ENCODE assay signal across 10 mouse cellular contexts in the genomic region with DNA sequence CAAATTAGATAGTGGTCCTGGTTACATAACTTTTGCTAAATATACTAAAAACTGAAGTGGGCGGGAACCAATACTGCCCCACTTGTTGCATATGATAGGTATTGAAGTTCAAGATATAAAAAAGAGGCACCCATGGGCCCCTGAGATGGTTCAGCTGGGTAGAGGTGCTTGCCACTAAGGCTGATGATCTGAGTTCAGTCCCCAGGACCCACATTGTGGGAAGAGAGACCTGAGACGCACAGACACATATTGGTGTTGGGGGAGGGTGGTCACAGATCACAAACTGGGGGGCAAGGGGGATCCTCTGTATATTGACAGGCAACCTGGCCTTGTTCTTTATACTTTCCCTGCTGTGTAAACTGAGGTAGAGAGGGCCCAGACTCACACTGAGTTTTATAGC. TPM values are rescaled to one million over a fixed set of nuclear protein-coding genes. Genes with fewer than 3 reads are reported as not detected.
DNase-seq lines count a peak whose midpoint lies in the region; ATAC-seq and TF ChIP-seq lines count a peak whose summit lies in the region.
"Had no signal": no experiment of that assay in that cellular context is flagged by ENCODE, and none has a peak within 500 bp of the region (broad histone marks: within the 10 kb centered on the region; RNA-seq: fewer than 3 reads in every experiment).

No protein-coding gene starts in this region.

- peak overlapping the region; percentile 99; the same call in 1 of the 2 replicates for H3K27ac ChIP-seq in hindbrain, embryonic 10.5 days
- no peak overlapping the region for H3K27ac ChIP-seq in hindbrain, embryonic 11.5 days (ENCODE audit: low read depth, low read length)
- no peak overlapping the region for H3K27ac ChIP-seq in CH12.LX (ENCODE audit: insufficient read depth, low read depth)
- no peak overlapping the region for H3K27ac ChIP-seq in forebrain, embryonic 12.5 days
- no peak overlapping the region for H3K27ac ChIP-seq in limb, embryonic 12.5 days

- peaks cover 19% of the 10 kb centered on the region for H3K79me2 ChIP-seq in CH12.LX (replicated peaks; ENCODE audit: control insufficient read depth, extremely low read depth, insufficient read depth, poor library complexity, severe bottlenecking)

- H3K4me3 ChIP-seq in hindbrain, embryonic 10.5 days = peak overlapping the region; percentile 88
- no peak overlapping the region for H3K4me3 ChIP-seq in hindbrain, embryonic 11.5 days (ENCODE audit: low read depth, low read length)
- H3K4me3 ChIP-seq in CH12.LX (replicated peaks in 1 of 3; ENCODE audit: low read depth in 2 of 3, low read length in 2 of 3, poor library complexity in 1 of 3) = peak overlapping the region in 1 of 3 experiments; percentile 88
- 0 out of 2 replicates have a peak overlapping the region, but pooled peaks have one; percentile 1 for H3K4me3 ChIP-seq in forebrain, embryonic 12.5 days (replicated peaks)
- peak overlapping the region; percentile 82; the same call in 1 of the 2 replicates for H3K4me3 ChIP-seq in limb, embryonic 12.5 days (replicated peaks)

- no peak for TF ChIP-seq POLR2A in CH12.LX (IDR thresholded peaks at IDR 0.05; ENCODE audit: low read depth, low read length)

- peaks cover 47% of the 10 kb centered on the region for H3K36me3 ChIP-seq in hindbrain, embryonic 10.5 days
- peaks cover 10% of the 10 kb centered on the region for H3K36me3 ChIP-seq in hindbrain, embryonic 11.5 days (ENCODE audit: control insufficient read depth, insufficient read depth, low read length)
- peaks cover 29 to 43% of the 10 kb centered on the region in 2 experiments for H3K36me3 ChIP-seq in CH12.LX (replicated peaks in 1 of 2; ENCODE audit: control insufficient read depth in 1 of 2, insufficient read depth in 1 of 2, low read length in 1 of 2)
- peaks cover 44% of the 10 kb centered on the region for H3K36me3 ChIP-seq in forebrain, embryonic 12.5 days (replicated peaks)
- H3K36me3 ChIP-seq in limb, embryonic 12.5 days = peaks cover 46% of the 10 kb centered on the region

- peaks cover 37% of the 10 kb centered on the region for H3K4me1 ChIP-seq in hindbrain, embryonic 10.5 days (replicated peaks)
- no peaks in the 10 kb centered on the region for H3K4me1 ChIP-seq in hindbrain, embryonic 11.5 days (replicated peaks; ENCODE audit: control insufficient read depth, insufficient read depth, low read length)
- H3K4me1 ChIP-seq in CH12.LX (ENCODE audit: control insufficient read depth in 1 of 2, insufficient read depth in 2 of 2) = peaks cover 12 to 47% of the 10 kb centered on the region in 2 experiments
- H3K4me1 ChIP-seq in forebrain, embryonic 12.5 days = peaks cover 21% of the 10 kb centered on the region
- peaks cover 17% of the 10 kb centered on the region for H3K4me1 ChIP-seq in limb, embryonic 12.5 days (replicated peaks)

- TF ChIP-seq RAD21 in CH12.LX (IDR thresholded peaks at IDR 0.05; ENCODE audit: low read depth, low read length) = no peak

- TF ChIP-seq CTCF in CH12.LX (conservative IDR thresholded peaks at IDR 0.05 in 1 of 2, IDR thresholded peaks at IDR 0.05 in 1 of 2; ENCODE audit: low read depth in 2 of 2, low read length in 2 of 2) = no peak

- ATAC-seq in hindbrain, embryonic 11.5 days (ENCODE audit: low FRiP score) = no peak
- no peak for ATAC-seq in forebrain, embryonic 12.5 days (ENCODE audit: low FRiP score)
- no peak for ATAC-seq in limb, embryonic 12.5 days (ENCODE audit: insufficient number of reproducible peaks, insufficient read depth, low FRiP score, low TSS enrichment, low read depth)

- no peaks in the 10 kb centered on the region for H3K27me3 ChIP-seq in hindbrain, embryonic 10.5 days (ENCODE audit: insufficient read depth, poor library complexity, severe bottlenecking)
- no peaks in the 10 kb centered on the region for H3K27me3 ChIP-seq in hindbrain, embryonic 11.5 days (ENCODE audit: control insufficient read depth, insufficient read depth, low read length)
- H3K27me3 ChIP-seq in CH12.LX (replicated peaks) = no peaks in the 10 kb centered on the region
- no peaks in the 10 kb centered on the region for H3K27me3 ChIP-seq in forebrain, embryonic 12.5 days
- no peaks in the 10 kb centered on the region for H3K27me3 ChIP-seq in limb, embryonic 12.5 days

- H3K9me3 ChIP-seq in hindbrain, embryonic 10.5 days = no peaks in the 10 kb centered on the region
- no peaks in the 10 kb centered on the region for H3K9me3 ChIP-seq in hindbrain, embryonic 11.5 days (ENCODE audit: control insufficient read depth, low read length)
- H3K9me3 ChIP-seq in CH12.LX (replicated peaks; ENCODE audit: low read length) = no peaks in the 10 kb centered on the region
- no peaks in the 10 kb centered on the region for H3K9me3 ChIP-seq in forebrain, embryonic 12.5 days
- H3K9me3 ChIP-seq in limb, embryonic 12.5 days = no peaks in the 10 kb centered on the region

- no peak for DNase-seq in hindbrain, embryonic 10.5 days (ENCODE audit: low spot score)
- no peak for DNase-seq in hindbrain, embryonic 11.5 days (ENCODE audit: low spot score)
- no peak for DNase-seq in CH12.LX (ENCODE audit: extremely low read depth)
- DNase-seq in right cerebral cortex, adult 18-20 months = no peak
- no peak for DNase-seq in right cerebral cortex, postnatal 10 days (ENCODE audit: low spot score in 2 of 2)
- no peak for DNase-seq in right cerebral cortex, postnatal 25 days

- in situ Hi-C loops in CH12.LX (cut with MboI; ENCODE audit: low pct_ligation_motif_present, low pct_unique_long_range_greater_than_20kb, low sequenced_read_pairs) = no loop called here

- TF ChIP-seq EP300 in CH12.LX (IDR thresholded peaks at IDR 0.05; ENCODE audit: low read length) = no peak

- WGBS in hindbrain, embryonic 10.5 days = 91% methylated on average over 2 of the region's 2 CpGs
- WGBS in hindbrain, embryonic 11.5 days = 87% methylated on average over 2 of the region's 2 CpGs
- WGBS in forebrain, embryonic 12.5 days = 98% methylated on average over 2 of the region's 2 CpGs
- WGBS in limb, embryonic 12.5 days = 88% methylated on average over 2 of the region's 2 CpGs

- dilution Hi-C loops in CH12.LX (cut with MboI; ENCODE audit: extremely low pct_ligation_motif_present, extremely low pct_unique_long_range_greater_than_20kb, low sequenced_read_pairs) = no loop called here

- H3K9ac ChIP-seq in hindbrain, embryonic 11.5 days (ENCODE audit: low read depth, low read length) = no peak overlapping the region
- H3K9ac ChIP-seq in CH12.LX (ENCODE audit: insufficient read depth, low read depth) = peak overlapping the region; percentile 38; the same call in 1 of the 2 replicates
- H3K9ac ChIP-seq in forebrain, embryonic 12.5 days = no peak overlapping the region
- H3K9ac ChIP-seq in limb, embryonic 12.5 days (replicated peaks) = 0 out of 2 replicates have a peak overlapping the region, but pooled peaks have one; percentile 6

- H3K4me2 ChIP-seq in hindbrain, embryonic 11.5 days (replicated peaks; ENCODE audit: low read depth, low read length) = no peak overlapping the region
- H3K4me2 ChIP-seq in CH12.LX (ENCODE audit: insufficient read depth, low read depth, poor library complexity, severe bottlenecking) = 0 out of 2 replicates have a peak overlapping the region, but pooled peaks have one; percentile 41
- H3K4me2 ChIP-seq in forebrain, embryonic 12.5 days = peak overlapping the region; percentile 21; the same call in 1 of the 2 replicates
- peak overlapping the region; percentile 79 for H3K4me2 ChIP-seq in limb, embryonic 12.5 days

RNA-seq across cellular contexts. Expression of gene Tpm4, which starts 2.7 kb away (rescaled TPM):
- 481 and 624 TPM in 2 replicates for polyA plus RNA-seq in hindbrain, embryonic 10.5 days (2016; fragmentation: Nextera tagmentation; extraction: Ambion mirVana)
- polyA plus RNA-seq in hindbrain, embryonic 11.5 days (2014; fragmentation: Nextera tagmentation; extraction: Ambion mirVana) = 567 and 576 TPM in 2 replicates
- 94.8 and 96.2 TPM in 2 replicates for total RNA-seq in CH12.LX (2012; rRNA removed)
- 284 and 318 TPM in 2 replicates for total RNA-seq in CH12.LX (2014; rRNA removed)
- polyA plus RNA-seq in CH12.LX (2012; ENCODE audit: insufficient read length, low read depth) = 203 and 218 TPM in 2 replicates
- 416 and 424 TPM in 2 replicates for polyA plus RNA-seq in forebrain, embryonic 12.5 days (2016; fragmentation: Nextera tagmentation; extraction: Ambion mirVana)
- polyA plus RNA-seq in limb, embryonic 12.5 days (2016; fragmentation: Nextera tagmentation; extraction: Ambion mirVana) = 668 and 683 TPM in 2 replicates

RNA-seq across cellular contexts. Expression of gene Rab8a, which starts 23.6 kb away (rescaled TPM):
- 141 and 155 TPM in 2 replicates for polyA plus RNA-seq in hindbrain, embryonic 10.5 days (2016; fragmentation: Nextera tagmentation; extraction: Ambion mirVana)
- polyA plus RNA-seq in hindbrain, embryonic 11.5 days (2014; fragmentation: Nextera tagmentation; extraction: Ambion mirVana) = 94.2 and 101 TPM in 2 replicates
- total RNA-seq in CH12.LX (2012; rRNA removed) (102 and 113 TPM in 2 replicates), CH12.LX (2014; rRNA removed) (165 and 190 TPM in 2 replicates)
- 136 and 186 TPM in 2 replicates for polyA plus RNA-seq in CH12.LX (2012; ENCODE audit: insufficient read length, low read depth)
- polyA plus RNA-seq in forebrain, embryonic 12.5 days (2016; fragmentation: Nextera tagmentation; extraction: Ambion mirVana) = 121 and 127 TPM in 2 replicates
- 117 TPM in 2 replicates for polyA plus RNA-seq in limb, embryonic 12.5 days (2016; fragmentation: Nextera tagmentation; extraction: Ambion mirVana)

RNA-seq across cellular contexts. Expression of gene Olfr374, which starts 30.6 kb away (rescaled TPM):
- polyA plus RNA-seq in hindbrain, embryonic 10.5 days (2016; fragmentation: Nextera tagmentation; extraction: Ambion mirVana) = not detected in 2 replicates
- polyA plus RNA-seq in hindbrain, embryonic 11.5 days (2014; fragmentation: Nextera tagmentation; extraction: Ambion mirVana) = not detected in 2 replicates
- not detected in 2 replicates for total RNA-seq in CH12.LX (2012; rRNA removed)
- total RNA-seq in CH12.LX (2014; rRNA removed) = not detected in 2 replicates
- polyA plus RNA-seq in CH12.LX (2012; ENCODE audit: insufficient read length, low read depth) = 0.19 TPM in 1 of 2 replicates, not detected in the other
- polyA plus RNA-seq in forebrain, embryonic 12.5 days (2016; fragmentation: Nextera tagmentation; extraction: Ambion mirVana) = 0.04 TPM in 1 of 2 replicates, not detected in the other
- polyA plus RNA-seq in limb, embryonic 12.5 days (2016; fragmentation: Nextera tagmentation; extraction: Ambion mirVana) = not detected in 2 replicates
- total RNA-seq: left cerebral cortex, postnatal 25 days had no signal
- polyA plus RNA-seq: gonadal fat pad, adult 2 months had no signal

RNA-seq across cellular contexts. Expression of gene Hsh2d, which starts 52.0 kb away (rescaled TPM):
- polyA plus RNA-seq in hindbrain, embryonic 10.5 days (2016; fragmentation: Nextera tagmentation; extraction: Ambion mirVana) = not detected in 2 replicates
- not detected in 2 replicates for polyA plus RNA-seq in hindbrain, embryonic 11.5 days (2014; fragmentation: Nextera tagmentation; extraction: Ambion mirVana)
- total RNA-seq in CH12.LX (2012; rRNA removed) (17.9 TPM in 2 replicates), CH12.LX (2014; rRNA removed) (25.1 and 26.1 TPM in 2 replicates)
- polyA plus RNA-seq in CH12.LX (2012; ENCODE audit: insufficient read length, low read depth) = 19.9 and 24.1 TPM in 2 replicates
- polyA plus RNA-seq in forebrain, embryonic 12.5 days (2016; fragmentation: Nextera tagmentation; extraction: Ambion mirVana) = not detected in 2 replicates
- polyA plus RNA-seq in limb, embryonic 12.5 days (2016; fragmentation: Nextera tagmentation; extraction: Ambion mirVana) = not detected in 2 replicates
- total RNA-seq: left cerebral cortex, postnatal 25 days had no signal

RNA-seq across cellular contexts. Expression of gene Olfr373, which starts 54.5 kb away (rescaled TPM):
- 0.04 TPM in 1 of 2 replicates, not detected in the other for polyA plus RNA-seq in hindbrain, embryonic 10.5 days (2016; fragmentation: Nextera tagmentation; extraction: Ambion mirVana)
- not detected in 2 replicates for polyA plus RNA-seq in hindbrain, embryonic 11.5 days (2014; fragmentation: Nextera tagmentation; extraction: Ambion mirVana)
- 0.04 TPM in 1 of 2 replicates, not detected in the other for total RNA-seq in CH12.LX (2012; rRNA removed)
- not detected in 2 replicates for total RNA-seq in CH12.LX (2014; rRNA removed)
- 0.29 and 0.30 TPM in 2 replicates for polyA plus RNA-seq in CH12.LX (2012; ENCODE audit: insufficient read length, low read depth)
- polyA plus RNA-seq in forebrain, embryonic 12.5 days (2016; fragmentation: Nextera tagmentation; extraction: Ambion mirVana) = not detected in 2 replicates
- not detected in 2 replicates for polyA plus RNA-seq in limb, embryonic 12.5 days (2016; fragmentation: Nextera tagmentation; extraction: Ambion mirVana)
- total RNA-seq: left cerebral cortex, postnatal 25 days had no signal
- polyA plus RNA-seq: gonadal fat pad, adult 2 months had no signal

Comparison
In these comparisons a context has a peak if more than half of its experiments do, and no peak if none do; other contexts are left out.
1. H3K9ac ChIP-seq: peak in CH12.LX (single experiment) and limb, embryonic 12.5 days (single experiment); none in hindbrain, embryonic 11.5 days (single experiment) and forebrain, embryonic 12.5 days (single experiment).